Mouse (Mus musculus): ENCODE results near the gene Trio.

The Trio gene

DNA sequence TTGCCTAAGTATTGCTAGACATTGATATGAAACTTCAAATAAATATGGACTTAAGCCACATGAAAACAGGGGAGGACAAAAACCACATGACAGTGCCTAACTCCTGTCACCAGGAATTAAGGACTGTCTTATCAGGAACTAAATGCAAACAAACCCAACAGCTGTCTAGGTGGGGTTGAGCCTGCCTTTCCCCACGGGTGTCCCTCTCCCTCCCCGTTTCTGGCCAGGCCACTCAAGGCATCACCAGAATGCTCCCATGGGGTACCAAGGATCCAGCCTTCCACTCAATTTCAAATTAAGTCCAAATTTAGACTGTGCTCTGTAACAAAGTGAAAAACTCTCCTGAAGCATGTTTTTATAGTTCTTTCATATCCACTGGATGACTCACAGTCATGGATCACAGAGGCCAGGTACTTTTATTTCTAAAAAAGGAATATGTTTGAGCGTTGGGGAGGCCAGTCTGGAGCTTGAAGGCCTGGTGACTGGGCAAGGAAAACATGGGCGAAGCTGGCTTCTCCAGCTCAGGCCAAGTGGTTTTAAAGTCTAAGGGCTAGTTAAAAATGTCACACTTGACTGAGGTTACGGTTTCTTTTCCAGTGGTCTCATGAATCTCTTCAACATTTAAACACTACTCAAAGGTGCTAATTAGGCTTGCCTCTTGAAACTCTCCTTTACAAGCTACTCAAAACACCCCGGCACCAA, 33.6 kb downstream of the Trio start:
- no peak for DNase-seq (ENCODE audit: low spot score)

DNA sequence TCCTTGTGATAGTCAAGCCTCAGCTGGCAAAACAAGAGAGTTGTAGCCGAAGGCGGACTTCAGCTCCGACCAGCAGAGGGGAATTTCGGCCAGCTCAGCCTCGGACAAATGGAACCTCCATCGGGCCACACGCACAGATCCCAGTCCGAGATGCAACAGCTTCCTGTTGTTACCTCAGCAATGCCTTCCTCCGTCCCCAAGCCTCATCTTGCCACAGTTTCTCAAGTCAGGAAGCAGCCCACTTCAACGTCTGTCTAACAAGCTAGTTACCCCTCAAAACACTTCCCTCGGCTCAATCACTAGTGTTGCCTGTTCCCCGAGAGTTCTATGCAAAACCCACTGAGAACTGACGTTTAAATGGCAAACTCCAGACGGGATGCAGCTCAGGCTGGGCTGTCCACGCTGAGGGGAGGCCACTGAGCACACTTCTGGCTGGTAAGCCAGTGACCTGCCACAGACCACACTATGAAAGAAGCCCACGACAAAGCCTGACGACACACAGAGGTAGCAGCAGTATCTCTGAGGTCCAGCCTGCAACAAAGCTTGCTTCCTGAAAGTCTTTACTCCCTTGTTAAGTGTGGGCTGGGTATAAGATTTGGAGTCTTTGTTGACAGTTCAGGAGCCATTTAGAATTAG, 34.5 kb downstream of the Trio start:
- no peak for DNase-seq (ENCODE audit: low spot score)

DNA sequence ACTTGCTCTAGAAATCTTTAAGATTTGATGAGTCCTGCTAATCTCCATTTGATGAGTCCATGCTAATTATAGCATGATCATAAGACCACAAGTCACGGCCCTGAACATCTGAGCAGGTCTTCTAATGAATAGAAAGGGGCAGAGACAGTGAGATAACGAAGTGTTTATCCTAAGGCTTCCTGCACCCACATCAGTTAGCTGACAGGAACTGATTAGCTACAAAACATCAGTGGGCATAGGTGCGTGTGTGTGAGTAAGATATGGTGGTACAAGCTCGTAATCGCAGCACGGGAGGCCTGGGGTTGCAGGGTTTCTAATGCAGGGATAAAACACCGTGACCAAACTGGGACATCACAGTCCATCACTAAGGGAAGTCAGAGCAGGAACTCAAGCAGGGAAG, 37.7 kb downstream of the Trio start:
- no peak for DNase-seq (ENCODE audit: low spot score)

DNA sequence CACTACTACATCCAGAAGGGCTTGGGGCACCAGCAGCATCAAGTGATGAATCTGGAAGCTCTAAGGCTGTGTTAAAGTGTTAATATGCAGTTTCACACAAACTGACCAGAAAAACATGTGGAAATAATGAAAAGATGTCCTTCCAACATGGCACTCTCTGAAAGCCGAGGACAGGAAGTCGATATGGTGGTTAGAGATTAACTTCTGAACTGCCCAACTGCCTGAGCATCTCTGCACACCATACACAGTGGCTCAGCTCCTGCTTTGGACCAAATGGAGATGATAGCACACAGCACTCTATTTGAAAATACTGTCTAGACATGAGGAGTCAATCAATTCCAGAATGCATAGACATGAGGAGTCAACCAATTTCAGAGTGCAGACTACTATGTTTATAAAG, 40.8 kb downstream of the Trio start:
- no peak for DNase-seq (ENCODE audit: low spot score)

DNA sequence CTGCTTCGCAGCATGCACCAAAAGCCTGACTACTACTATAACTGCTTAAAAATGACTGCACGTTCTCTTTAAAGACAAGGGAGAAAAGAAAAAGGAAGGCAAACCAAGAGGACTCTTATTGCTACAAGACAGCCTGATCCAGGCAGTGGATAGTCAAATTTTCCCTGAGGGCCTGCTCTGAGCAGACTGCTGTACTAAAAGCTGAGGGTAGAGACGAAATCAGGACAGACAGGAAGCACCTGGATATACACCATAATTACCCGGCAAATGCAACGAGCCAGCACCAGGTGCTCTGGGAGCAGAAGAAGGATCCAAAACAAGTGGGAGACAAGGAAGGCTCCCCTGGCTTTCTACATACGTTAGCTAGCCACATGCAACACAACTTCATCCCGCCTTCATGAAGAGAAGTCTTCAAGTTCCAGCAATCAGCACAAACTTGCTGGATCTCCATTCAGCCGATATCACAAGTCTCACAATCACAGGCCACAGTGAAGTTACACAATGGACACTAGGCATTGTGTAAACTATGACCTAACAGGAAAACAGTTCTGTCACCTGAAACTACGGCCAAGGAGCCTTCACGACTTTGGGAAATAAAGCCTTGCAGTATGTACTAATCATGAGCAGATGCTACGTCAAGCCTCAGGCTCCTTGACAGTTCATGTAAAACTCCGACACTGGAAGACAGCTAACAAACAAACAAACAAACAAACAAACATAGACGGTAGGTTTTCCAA, 43.7 kb downstream of the Trio start:
- DNase-seq (ENCODE audit: low spot score) = no peak

DNA sequence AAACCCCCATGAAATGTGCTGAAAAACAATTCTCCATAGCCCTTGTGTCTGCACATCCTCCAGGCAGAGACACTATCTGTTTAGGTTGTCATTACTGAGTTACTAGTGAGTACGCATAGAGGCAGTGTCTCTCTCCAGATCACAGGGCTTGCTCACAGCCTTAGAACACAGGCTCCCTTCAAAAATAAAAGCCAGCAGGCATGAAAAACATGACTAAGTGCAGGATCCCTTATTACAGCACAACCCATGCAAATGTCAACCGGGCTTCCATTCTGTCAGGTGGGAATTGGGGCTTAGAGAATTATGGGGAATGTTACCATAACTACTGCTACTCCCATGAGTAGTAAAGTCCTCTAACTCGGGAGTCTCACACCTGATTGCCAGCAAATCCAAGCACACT, 44.4 kb downstream of the Trio start:
- no peak for DNase-seq (ENCODE audit: low spot score)

DNA sequence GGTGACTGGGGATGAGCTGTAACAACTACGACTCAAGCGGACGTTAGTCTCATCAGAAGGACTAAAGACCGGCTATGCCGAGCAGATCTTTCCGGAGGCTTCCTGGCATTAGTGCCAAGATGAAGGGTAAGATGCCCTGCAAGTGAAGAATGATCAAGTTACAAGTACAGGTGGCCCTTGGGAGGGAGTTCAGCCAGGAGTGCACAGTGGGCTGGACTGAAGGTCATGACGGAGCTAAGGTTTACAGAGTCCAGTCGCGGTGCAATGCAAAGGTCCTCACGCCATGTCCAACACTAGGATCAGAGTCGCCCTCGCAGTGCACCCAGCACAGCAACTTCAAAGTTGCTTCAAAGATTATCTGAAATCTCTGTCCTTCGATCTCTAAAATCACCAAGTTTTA, 45.2 kb downstream of the Trio start:
- no peak for DNase-seq (ENCODE audit: low spot score)

DNA sequence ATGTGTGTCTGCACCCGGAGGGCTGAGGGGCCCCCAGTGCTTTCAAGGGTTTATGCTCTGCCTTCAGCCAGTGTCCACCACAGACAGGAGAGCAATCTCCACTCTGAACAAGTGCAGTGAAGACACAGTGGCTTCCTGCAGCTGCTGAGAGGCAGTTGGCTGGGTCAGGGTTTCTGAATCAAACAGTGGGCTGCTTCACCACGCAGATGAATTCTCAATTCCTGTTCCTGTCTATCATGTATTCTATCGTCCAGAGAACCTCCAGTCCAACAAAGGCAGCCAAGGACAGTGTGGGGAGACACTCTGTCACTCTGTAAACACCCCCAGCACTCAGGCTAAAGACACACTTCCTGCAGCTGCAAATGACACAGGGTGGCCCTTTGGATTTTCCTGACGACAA, 48.7 kb downstream of the Trio start:
- DNase-seq (ENCODE audit: low spot score) = no peak

DNA sequence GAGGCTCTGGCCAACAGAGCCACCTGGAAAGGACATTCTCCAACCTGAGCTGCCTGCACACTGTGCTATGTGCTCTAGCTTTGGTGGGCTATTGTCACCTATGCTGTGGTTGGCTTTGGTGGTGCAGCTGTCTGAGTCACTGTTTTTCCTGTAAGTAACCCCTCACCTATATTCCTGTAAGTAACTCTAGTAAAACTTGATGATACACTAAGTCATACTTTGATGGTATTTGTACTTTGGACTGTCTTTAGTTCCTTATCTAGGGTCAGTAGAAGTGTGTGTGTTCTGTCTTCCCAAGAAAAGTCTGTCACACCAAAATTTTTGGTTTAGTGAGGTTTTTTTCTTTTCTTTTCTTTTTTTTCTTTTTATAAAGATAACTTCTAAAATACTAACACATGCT, 49.3 kb downstream of the Trio start:
- no peak for DNase-seq (ENCODE audit: low spot score)

DNA sequence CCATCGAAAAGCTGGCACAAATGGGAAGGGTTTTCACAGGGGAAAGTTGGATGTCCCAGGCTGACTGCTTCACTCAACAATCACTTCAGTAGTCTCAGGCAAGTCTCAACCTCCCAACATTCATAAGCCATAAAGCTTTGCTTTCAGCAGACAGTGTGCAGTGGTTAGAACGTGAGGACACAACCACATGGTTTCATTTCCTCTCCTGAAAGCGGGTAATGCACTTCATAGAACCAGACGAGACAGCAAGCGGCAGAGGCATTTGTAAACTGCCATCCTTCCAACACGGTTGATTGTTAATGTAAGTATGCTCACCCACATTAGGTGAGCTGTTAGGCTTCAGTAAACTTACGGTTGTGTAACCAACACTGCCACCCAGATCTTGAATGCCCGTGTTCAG, 51.0 kb downstream of the Trio start:
- DNase-seq (ENCODE audit: low spot score) = no peak

DNA sequence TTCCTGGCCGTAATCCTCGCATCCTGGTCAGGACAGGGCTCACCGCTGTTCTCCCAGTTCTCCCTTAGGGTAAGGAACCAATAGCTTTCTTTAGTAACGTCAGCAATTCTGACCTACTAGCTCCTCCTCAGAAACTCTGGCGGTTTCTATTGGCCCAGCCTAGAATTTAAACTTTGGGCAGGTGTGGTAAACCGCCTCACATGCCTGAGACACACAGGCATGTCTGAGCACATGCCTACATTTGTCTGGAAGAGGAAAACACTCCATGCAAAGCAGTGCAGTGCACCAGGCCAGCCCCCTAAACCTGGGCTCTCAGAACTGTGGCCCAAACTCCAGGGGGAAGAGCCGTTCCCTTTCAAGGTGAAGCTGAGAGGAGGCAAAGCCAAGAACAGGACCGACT, 57.5 kb downstream of the Trio start:
- no peak for DNase-seq (ENCODE audit: low spot score)

DNA sequence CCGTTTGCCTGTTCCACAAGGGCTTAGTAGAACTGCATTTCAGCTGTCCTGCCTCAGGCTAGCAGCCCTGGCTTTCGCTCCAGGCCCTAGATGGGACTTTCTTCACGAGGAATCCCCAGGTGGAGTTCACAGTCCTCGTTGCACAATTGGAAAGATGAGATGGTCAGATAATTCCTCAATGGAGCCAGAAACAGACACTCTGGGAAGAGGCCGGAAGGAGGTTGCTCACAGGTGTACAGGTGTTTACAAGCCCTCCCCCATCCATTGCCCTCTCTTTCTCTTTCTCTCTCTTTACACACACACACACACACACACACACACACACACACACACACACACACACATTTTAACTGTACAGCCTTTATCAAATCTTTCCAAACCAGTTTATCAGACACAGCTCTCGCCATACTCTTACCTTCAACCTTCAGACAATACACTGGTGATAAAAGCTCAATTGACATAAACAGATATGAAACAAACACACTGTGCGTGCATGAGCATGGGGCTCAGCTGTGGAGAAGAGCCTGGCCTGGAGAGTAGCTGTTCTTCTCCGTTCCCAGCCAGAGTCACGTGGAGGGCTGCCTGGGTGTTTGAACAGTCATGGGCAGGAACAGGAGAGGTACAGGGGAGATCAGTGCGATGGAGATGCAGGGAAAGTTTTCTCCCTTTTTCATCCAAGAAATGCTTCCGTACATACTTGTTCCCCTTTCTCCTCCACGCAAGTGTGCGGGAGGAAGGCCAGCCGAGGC, 58.3 kb downstream of the Trio start:
- DNase-seq (ENCODE audit: low spot score) = no peak

DNA sequence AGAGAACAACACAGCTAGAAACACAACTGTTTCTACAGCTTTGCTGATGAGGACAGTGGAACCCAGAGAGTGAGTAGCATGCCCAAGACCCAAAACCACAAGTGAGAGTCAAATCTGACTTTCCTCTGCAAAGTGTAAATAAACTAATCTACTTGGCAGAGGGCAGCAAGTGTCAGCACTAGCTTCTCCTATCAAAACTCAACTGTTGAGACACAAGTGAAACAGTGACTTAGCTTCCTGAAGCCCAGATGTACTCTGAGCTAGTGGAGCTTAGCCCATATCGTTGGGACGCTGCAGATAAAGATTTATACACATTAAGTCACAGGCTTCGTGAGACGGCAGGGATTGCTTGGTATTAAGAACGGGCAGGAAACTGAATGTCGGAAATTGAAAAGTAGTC, 60.8 kb downstream of the Trio start:
- no peak for DNase-seq (ENCODE audit: low spot score)

DNA sequence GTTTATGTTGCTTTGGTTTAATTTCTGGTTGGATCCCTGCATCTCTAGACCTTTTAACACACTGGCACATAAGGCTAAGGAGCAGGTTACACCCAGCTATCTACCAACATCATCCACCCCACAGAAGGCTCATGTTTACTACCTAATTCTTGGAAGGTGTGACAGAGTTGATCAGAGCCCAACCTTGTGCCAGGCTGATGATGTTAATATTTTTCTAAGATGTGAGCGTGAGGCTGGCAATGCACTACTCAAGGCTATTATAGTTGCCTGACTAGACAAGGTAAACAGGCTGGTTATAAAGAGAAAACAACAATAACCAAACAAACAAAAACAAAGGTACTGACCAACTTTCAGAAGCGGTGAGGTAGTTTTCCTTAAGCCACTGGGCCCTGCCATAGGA, 62.1 kb downstream of the Trio start:
- no peak for DNase-seq (ENCODE audit: low spot score)

DNA sequence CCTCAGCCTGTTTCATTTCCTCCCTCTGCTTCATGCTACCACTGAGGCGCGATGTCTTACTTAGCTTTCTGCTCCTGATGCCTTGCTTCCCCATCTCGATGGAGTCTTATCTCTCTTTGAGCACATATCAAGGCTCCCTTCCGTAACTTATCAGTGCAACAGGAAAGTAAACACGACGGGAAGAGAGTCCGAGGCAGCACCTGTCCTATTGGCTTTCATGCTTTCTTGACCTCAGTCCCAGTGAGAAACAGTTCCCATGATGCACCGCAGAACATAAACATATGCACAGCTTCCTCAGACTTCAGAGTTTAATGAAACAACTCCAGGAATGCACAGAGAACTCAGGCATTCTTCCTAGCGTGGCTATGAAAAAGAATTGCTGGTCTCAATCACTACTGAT, 65.0 kb downstream of the Trio start:
- DNase-seq (ENCODE audit: low spot score) = no peak

DNA sequence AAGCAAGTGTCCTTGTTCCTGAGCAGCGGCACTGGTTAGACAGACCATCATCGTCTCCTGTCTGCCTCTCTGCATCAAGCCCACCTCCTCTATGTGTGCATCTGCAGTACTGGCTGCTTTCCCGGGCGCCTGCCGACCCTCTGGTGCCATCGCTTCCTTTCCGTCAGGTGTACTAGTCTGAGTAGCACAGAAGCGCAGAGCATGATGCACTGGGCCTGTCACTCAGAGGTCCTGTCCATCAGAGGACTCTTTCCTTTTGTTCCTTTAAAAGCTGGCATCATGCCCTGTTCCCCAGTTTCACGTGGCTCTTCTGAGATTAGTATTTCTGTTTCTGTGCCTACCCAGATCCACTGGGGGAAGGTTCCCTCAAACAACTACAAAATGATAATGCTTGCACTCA, 67.8 kb downstream of the Trio start:
- no peak for DNase-seq (ENCODE audit: low spot score)

DNA sequence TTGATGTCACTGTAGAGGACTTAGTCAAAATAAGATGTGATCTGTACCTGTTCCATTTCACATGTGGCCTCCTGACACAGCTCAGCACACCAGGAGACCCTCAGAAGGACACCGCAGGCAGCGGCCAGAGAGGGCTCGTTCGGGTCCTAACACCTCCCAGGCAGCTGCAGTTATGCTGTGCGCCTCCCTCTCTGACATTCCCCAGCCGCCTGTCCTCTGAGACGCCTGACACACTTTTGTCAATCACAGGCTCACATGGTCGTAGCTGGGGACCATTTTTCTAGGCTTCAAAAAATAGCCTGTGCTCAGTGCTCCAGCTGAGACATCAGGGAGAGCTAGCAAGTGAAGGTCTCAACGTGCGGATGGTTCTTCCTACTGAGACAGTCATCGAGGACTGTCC, 70.0 kb downstream of the Trio start:
- DNase-seq (ENCODE audit: low spot score) = no peak

DNA sequence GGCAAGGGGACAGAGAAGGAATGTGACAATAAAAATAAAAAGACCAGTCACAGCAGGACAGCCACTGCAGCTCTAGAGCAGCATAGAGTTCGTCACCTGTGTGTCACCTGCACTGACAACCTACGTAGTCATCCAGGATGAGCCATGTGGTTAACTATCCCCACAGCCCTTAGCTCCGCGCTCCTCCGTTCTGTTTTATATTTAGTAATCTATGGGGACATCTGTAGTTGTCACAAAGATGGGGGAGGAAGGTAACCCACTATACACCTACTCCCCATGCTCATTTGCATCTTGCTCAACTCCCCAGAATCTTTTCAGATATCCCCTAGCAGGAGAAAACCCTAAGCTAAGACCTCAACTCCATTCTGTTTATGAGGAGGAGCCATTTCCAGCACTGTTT, 71.3 kb downstream of the Trio start:
- DNase-seq (ENCODE audit: low spot score) = no peak

DNA sequence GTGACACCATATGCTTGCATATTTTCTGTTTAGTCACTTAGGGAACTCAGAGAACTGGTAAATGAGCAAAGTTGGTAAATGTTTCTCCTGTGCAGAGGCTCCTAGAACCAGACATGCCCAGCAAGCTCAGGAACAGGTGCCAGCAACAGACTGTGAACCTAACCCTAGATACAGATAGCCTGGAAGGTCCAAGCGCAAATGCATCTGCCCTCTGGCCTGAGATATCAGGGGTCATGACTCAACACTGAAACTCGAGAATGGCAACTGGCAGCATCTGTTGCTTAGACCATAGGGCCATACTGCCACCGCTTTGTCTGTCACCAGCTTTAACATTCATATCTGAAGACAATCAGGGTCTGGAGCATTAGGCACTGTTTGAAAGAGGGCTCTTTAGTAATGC, 72.1 kb downstream of the Trio start:
- DNase-seq (ENCODE audit: low spot score) = no peak

DNA sequence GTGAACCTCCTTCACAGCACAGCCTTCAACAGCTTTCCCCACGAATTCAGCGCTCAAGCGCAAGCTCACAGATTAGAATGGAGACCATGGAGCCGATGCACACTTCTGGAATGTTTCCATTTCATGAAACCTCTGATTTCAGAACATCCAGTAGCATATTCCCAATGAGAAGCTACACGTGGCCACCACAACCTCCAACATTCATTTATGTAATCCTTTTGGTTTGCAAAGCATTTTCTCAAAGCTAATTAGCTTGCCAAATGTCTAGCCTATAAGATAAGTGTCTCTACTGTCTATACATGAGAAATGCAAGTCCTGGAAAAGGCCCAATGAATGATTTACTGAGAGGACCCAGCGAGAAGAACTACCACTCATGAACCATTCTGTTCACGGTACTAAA, 74.5 kb downstream of the Trio start:
- DNase-seq (ENCODE audit: low spot score) = no peak

DNA sequence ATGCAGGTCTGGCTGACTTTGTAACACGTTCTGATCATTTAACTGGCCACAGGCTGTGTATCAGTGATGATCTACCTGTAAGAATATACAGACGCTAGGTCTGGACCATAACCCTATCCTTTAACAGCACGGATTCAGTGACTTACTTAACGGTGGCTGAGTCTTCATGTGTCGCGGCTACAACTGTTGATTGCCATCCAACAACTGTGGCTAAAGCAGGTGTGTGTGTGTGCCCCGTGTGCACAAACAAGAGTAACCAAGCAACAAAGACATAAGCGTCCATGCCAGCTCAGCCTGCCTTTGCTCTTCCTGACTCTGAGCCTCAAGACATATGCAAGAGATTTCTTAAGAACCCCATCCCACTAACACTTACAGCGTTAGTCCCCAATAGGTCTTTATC, 76.5 kb downstream of the Trio start:
- no peak for DNase-seq (ENCODE audit: low spot score)

DNA sequence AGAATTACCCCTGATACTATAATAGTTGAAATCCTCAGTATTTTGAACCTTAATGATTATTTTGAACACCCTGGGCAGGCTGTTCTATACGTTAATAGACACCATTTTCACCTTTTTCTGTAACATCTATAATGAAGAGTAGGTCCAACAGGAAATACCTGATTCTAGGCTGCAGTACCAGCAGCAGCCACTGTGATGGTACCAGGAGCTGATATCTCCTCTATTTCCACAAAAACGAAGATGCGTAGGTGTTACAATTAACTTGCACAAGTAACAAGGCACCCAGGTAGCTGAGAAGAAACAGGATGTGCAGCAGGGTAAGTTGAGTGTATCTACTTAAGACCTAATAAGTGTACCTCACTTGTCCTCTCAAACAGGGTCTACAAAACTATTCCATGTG, 77.8 kb downstream of the Trio start:
- DNase-seq (ENCODE audit: low spot score) = no peak

DNA sequence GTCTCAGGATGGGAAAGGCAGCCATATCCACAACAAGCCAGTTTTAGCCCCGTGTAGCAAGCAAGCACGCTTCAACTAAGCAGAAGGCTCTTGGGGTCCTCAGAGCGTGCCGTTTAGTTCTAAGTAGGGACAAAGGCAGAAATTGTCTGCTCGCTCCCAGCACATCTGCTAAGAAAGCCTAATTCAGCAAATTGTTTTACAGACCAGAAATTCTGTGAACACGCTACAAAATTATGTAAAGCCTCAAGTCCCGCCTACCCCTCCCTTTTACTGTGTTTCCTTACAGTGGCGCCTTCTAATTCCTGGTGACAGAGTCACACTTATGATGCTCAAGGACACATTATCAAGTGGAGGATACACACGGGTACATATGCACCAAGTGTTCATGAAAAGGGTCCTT, 80.1 kb downstream of the Trio start:
- no peak for DNase-seq (ENCODE audit: low spot score)
